Mouse (Mus musculus): ENCODE measurements around the gene Efna5. TPM values are rescaled to one million over a fixed set of nuclear protein-coding genes. Genes with fewer than 3 reads are reported as not detected.

Efna5 gene
- polyA plus RNA-seq, 1 experiment from 2014 or later, result 24.5 TPM

- peaks cover 38% of the 10 kb centered on the region for H3K4me1 ChIP-seq (replicated peaks)
- H3K27me3 ChIP-seq (replicated peaks), result no peaks in the 10 kb centered on the region
- H3K4me2 ChIP-seq, result no peak overlapping the region
- H3K27ac ChIP-seq (ENCODE audit: poor library complexity, severe bottlenecking), result no peak overlapping the region
- no peaks in the 10 kb centered on the region for H3K9me3 ChIP-seq (replicated peaks)
- no peak overlapping the region for H3K4me3 ChIP-seq
- H3K9ac ChIP-seq, result no peak overlapping the region
- WGBS, result 58% methylated on average over 6 of the region's 6 CpGs
- no peaks in the 10 kb centered on the region for H3K36me3 ChIP-seq
- no peak for ATAC-seq (ENCODE audit: insufficient number of reproducible peaks, low FRiP score)
These were observed 228.7 kb downstream of the Efna5 start for GRCm38 (mm10) chr17:62652451-62652850.

DNA sequence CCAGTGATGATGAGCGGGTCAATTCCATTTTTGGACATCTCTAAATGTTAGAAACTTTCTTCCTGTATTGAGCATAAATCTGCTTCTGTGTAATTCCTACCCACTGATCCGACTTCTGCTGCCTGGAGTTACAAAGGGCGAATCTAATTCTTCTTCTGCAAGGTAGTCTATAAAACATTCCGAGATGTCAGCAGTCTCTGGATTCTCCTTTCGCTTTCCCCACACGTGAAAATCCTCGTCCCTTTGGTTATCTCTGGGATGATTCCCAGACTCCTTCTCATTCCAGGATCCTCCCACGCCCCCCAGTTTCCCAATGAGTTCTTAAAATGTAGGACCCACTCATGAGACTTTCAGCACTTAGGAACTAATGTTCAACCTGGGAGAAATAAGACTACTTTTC lies 229.4 kb downstream of the Efna5 start:
- Histone ChIP-seq H3K27ac (ENCODE audit: poor library complexity, severe bottlenecking) (no peak overlapping the region), H3K27me3 (replicated peaks) (no peaks in the 10 kb centered on the region), H3K4me1 (replicated peaks) (peaks cover 32% of the 10 kb centered on the region), H3K9me3 (replicated peaks) (no peaks in the 10 kb centered on the region), H3K4me3 (no peak overlapping the region), H3K4me2 (no peak overlapping the region), H3K9ac (no peak overlapping the region), H3K36me3 (no peaks in the 10 kb centered on the region)
- no peak for ATAC-seq (ENCODE audit: insufficient number of reproducible peaks, low FRiP score)
- 70% methylated on average over 8 of the region's 8 CpGs for WGBS

DNA sequence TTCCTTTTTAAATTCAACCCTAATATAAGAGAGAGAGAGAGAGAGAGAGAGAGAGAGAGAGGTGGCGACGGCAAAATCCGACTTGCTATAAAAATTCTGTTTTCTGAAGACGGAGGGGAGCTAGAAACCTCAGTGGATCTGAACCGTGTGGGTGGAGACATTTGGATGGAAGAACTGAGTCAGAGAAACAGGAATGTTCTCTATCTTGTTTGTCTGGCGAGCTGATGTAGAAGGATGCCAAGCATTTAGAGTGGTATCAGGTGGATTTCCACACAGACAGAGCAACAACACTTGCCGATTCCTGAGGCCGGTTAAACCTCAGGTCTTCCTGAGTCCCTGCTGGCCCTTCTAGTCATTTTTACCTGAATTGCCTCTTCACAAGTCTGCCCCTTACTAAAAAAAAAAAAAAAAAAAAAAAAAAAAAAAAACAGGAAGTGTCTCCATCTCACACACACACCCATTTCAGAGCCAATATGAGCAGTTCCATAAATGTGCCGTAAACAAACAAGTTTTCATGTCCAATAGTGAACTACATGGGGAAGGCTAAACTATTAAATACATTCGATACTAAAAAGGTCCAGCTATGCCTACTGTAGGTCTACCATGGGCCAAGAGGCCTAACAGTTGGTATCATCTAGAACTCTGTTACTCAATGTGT lies 231.7 kb downstream of the Efna5 start:
- Histone ChIP-seq H3K4me1 (replicated peaks) (peaks cover 17% of the 10 kb centered on the region), H3K27me3 (replicated peaks) (no peaks in the 10 kb centered on the region), H3K9me3 (replicated peaks) (no peaks in the 10 kb centered on the region), H3K36me3 (no peaks in the 10 kb centered on the region), H3K4me3 (no peak overlapping the region), H3K9ac (no peak overlapping the region), H3K27ac (ENCODE audit: poor library complexity, severe bottlenecking) (no peak overlapping the region), H3K4me2 (no peak overlapping the region)
- 63% methylated on average over 10 of the region's 10 CpGs for WGBS
- ATAC-seq (ENCODE audit: insufficient number of reproducible peaks, low FRiP score), result no peak

GRCm38 (mm10) chr17:62646836-62647235 lies 234.3 kb downstream of the Efna5 start:
- H3K4me1 ChIP-seq (replicated peaks), result peaks cover 18% of the 10 kb centered on the region
- H3K36me3 ChIP-seq, result no peaks in the 10 kb centered on the region
- H3K9ac ChIP-seq, result no peak overlapping the region
- H3K27ac ChIP-seq (ENCODE audit: poor library complexity, severe bottlenecking), result no peak overlapping the region
- no peak overlapping the region for H3K4me2 ChIP-seq
- no peak for ATAC-seq (ENCODE audit: insufficient number of reproducible peaks, low FRiP score)
- H3K27me3 ChIP-seq (replicated peaks), result no peaks in the 10 kb centered on the region
- 93% methylated on average over 8 of the region's 8 CpGs for WGBS
- no peak overlapping the region for H3K4me3 ChIP-seq
- H3K9me3 ChIP-seq (replicated peaks), result no peaks in the 10 kb centered on the region

DNA sequence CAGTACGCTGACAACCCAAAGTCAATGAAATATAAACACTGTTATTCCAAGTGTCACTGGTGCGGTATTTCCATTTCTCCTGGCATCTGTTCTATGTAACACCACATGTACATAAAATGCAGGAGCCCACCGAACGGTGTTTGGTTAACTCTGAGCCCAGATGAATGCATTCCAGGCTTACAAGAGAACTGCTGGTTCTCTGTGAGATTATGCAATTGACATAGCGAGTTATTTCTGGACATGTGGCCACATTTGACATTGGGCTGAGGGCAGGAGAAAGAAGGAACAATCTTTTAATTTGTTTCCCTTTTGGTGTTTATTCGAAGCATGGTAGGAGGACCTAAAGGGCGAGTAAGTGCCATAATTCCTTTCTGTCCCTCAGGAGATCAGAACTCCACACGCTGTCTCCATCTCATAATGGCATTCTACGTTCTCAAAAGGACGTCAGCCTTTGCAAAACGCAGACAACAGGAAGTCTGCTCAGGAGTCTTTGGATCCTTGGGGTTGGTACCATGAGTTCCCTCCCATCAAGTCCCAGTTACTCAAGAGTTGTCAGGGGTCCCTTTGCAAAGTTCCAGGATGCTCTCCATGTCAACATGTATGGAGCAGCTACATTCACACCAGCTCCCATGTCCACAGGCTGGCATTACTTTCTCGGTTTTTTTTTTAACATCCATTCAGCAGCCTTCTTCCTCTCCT lies 238.5 kb downstream of the Efna5 start:
- Histone ChIP-seq H3K9me3 (replicated peaks) (no peaks in the 10 kb centered on the region), H3K27ac (ENCODE audit: poor library complexity, severe bottlenecking) (peak overlapping the region; percentile 35; the same call in 1 of the 2 replicates), H3K9ac (no peak overlapping the region), H3K4me2 (no peak overlapping the region), H3K36me3 (no peaks in the 10 kb centered on the region), H3K27me3 (replicated peaks) (no peaks in the 10 kb centered on the region), H3K4me3 (no peak overlapping the region), H3K4me1 (replicated peaks) (peaks cover 9% of the 10 kb centered on the region)
- no peak for ATAC-seq (ENCODE audit: insufficient number of reproducible peaks, low FRiP score)
- 74% methylated on average over 12 of the region's 12 CpGs for WGBS

- H3K27ac ChIP-seq (ENCODE audit: poor library complexity, severe bottlenecking), result no peak overlapping the region
- no peaks in the 10 kb centered on the region for H3K36me3 ChIP-seq
- peaks cover 11% of the 10 kb centered on the region for H3K4me1 ChIP-seq (replicated peaks)
- WGBS, result 81% methylated on average over 6 of the region's 6 CpGs
- H3K27me3 ChIP-seq (replicated peaks), result no peaks in the 10 kb centered on the region
- no peak overlapping the region for H3K4me3 ChIP-seq
- H3K9ac ChIP-seq, result no peak overlapping the region
- H3K9me3 ChIP-seq (replicated peaks), result no peaks in the 10 kb centered on the region
- H3K4me2 ChIP-seq, result no peak overlapping the region
- no peak for ATAC-seq (ENCODE audit: insufficient number of reproducible peaks, low FRiP score)
These were observed 240.5 kb downstream of the Efna5 start for GRCm38 (mm10) chr17:62640654-62641053.

GRCm38 (mm10) chr17:62636896-62637295 lies 244.2 kb downstream of the Efna5 start:
- Histone ChIP-seq H3K27ac (ENCODE audit: poor library complexity, severe bottlenecking) (no peak overlapping the region), H3K9me3 (replicated peaks) (no peaks in the 10 kb centered on the region), H3K27me3 (replicated peaks) (no peaks in the 10 kb centered on the region)

DNA sequence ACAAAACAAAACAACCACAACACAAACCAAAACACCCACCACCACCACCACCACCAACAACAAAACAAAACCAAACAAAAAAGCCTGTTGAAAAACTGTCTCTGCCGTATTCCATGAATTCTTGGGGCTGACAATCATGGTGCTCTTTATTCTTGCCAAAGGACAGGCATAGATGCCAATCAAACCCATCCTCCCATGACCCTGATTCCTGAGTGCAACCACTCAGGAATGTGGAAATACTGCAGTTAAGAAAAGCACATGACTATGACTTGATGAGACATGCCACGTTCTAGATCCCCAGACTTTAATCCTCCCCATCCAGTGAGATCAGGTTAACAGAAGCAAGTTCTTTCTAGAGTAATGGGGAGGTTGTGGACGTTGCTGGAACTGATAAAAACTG lies 246.2 kb downstream of the Efna5 start:
- H3K9ac ChIP-seq, result no peak overlapping the region
- no peak overlapping the region for H3K4me3 ChIP-seq
- no peak overlapping the region for H3K4me2 ChIP-seq
- H3K4me1 ChIP-seq (replicated peaks), result 0 out of 2 replicates have a peak, but pooled peaks cover 2% of the 10 kb centered on the region
- H3K9me3 ChIP-seq (replicated peaks), result no peaks in the 10 kb centered on the region
- H3K36me3 ChIP-seq, result no peaks in the 10 kb centered on the region
- no peaks in the 10 kb centered on the region for H3K27me3 ChIP-seq (replicated peaks)
- no peak for ATAC-seq (ENCODE audit: insufficient number of reproducible peaks, low FRiP score)
- WGBS, result 64% methylated on average over 3 of the region's 3 CpGs
- H3K27ac ChIP-seq (ENCODE audit: poor library complexity, severe bottlenecking), result no peak overlapping the region

More at GRCm38 (mm10) chr17:62636896-62637295, 244.2 kb downstream of the Efna5 start:
- Histone ChIP-seq H3K4me3 (no peak overlapping the region), H3K36me3 (no peaks in the 10 kb centered on the region), H3K4me2 (no peak overlapping the region), H3K9ac (no peak overlapping the region), H3K4me1 (replicated peaks) (0 out of 2 replicates have a peak, but pooled peaks cover 2% of the 10 kb centered on the region)
- WGBS, result 44% methylated on average over 7 of the region's 7 CpGs
- no peak for ATAC-seq (ENCODE audit: insufficient number of reproducible peaks, low FRiP score)

GRCm38 (mm10) chr17:62628474-62628873 lies 252.6 kb downstream of the Efna5 start:
- ATAC-seq (ENCODE audit: insufficient number of reproducible peaks, low FRiP score), result no peak
- no peaks in the 10 kb centered on the region for H3K9me3 ChIP-seq (replicated peaks)

DNA sequence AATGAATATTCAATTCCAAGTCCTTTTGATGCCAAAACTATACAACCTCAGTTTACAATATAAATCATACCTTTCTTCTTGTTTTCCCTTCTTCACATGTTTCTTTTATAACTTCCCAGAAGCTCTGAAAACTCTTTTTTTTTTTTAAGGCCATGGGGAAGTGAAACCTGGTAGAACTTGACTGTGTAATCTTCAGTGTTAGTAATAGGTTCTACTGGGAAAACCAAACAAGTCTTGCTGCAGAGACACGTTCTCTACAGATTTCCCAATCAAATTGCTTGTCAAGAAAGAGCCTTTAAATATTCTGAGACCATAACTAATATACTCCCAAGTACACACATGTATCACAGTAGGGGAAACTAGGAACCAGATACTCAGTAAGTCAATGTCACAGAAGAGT lies 253.6 kb downstream of the Efna5 start:
- no peak overlapping the region for H3K27ac ChIP-seq (ENCODE audit: poor library complexity, severe bottlenecking)
- no peak for ATAC-seq (ENCODE audit: insufficient number of reproducible peaks, low FRiP score)
- 76% methylated on average over 1 of the region's 1 CpGs for WGBS
- no peaks in the 10 kb centered on the region for H3K36me3 ChIP-seq
- no peaks in the 10 kb centered on the region for H3K4me1 ChIP-seq (replicated peaks)
- no peak overlapping the region for H3K4me2 ChIP-seq
- H3K4me3 ChIP-seq, result no peak overlapping the region
- no peaks in the 10 kb centered on the region for H3K27me3 ChIP-seq (replicated peaks)
- H3K9me3 ChIP-seq (replicated peaks), result no peaks in the 10 kb centered on the region
- no peak overlapping the region for H3K9ac ChIP-seq

More at GRCm38 (mm10) chr17:62628474-62628873, 252.6 kb downstream of the Efna5 start:
- no peak overlapping the region for H3K4me2 ChIP-seq
- H3K4me1 ChIP-seq (replicated peaks), result no peaks in the 10 kb centered on the region
- H3K9ac ChIP-seq, result no peak overlapping the region
- H3K27ac ChIP-seq (ENCODE audit: poor library complexity, severe bottlenecking), result no peak overlapping the region
- no peaks in the 10 kb centered on the region for H3K36me3 ChIP-seq
- no peak overlapping the region for H3K4me3 ChIP-seq
- 84% methylated on average over 1 of the region's 1 CpGs for WGBS
- no peaks in the 10 kb centered on the region for H3K27me3 ChIP-seq (replicated peaks)

DNA sequence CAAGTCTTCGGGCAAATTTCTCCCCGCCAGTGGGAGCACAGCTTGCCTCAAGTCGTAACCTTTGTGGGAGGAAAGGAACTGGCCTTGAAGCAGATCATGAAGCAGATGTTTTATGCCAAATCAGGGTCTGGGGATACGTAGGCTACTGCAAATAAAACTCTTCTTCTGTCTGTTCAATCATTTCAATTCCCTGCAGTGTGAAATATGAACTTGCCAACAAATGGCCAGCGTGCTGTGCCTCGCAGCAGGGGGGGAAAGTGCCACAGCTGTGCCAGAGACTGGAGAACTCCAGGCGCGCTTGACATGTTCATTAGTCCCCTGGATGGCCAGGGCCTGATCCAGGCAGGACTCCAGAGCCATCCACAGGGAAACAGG lies 255.5 kb downstream of the Efna5 start:
- Histone ChIP-seq H3K4me3 (no peak overlapping the region), H3K9ac (no peak overlapping the region), H3K4me1 (replicated peaks) (no peaks in the 10 kb centered on the region), H3K4me2 (no peak overlapping the region), H3K36me3 (no peaks in the 10 kb centered on the region), H3K9me3 (replicated peaks) (no peaks in the 10 kb centered on the region), H3K27me3 (replicated peaks) (no peaks in the 10 kb centered on the region), H3K27ac (ENCODE audit: poor library complexity, severe bottlenecking) (no peak overlapping the region)
- ATAC-seq (ENCODE audit: insufficient number of reproducible peaks, low FRiP score), result no peak
- 73% methylated on average over 8 of the region's 8 CpGs for WGBS

All from heart, embryonic 12.5 days (tissue).